Mouse (Mus musculus) heart, postnatal 10 days (tissue): ENCODE data around the gene Prmt9. TPM values are rescaled to one million over a fixed set of nuclear protein-coding genes. Genes with fewer than 3 reads are reported as not detected.

Source experiments
- DNase-seq, 2 experiments: peaks; one replicate each; pipeline ENCODE4 v3.0.0; 2021
- intact Hi-C: fragments of 180-260 bp; cut with DNase I; formaldehyde crosslinking; loops from one replicate; pipeline ENCODE4 v1.15.1; 2025
- total RNA-seq, 2 experiments: library from RNA; stranded (reverse); gene quantifications; 2 replicates each; pipeline ENCODE4 v1.2.3; 2021

The Prmt9 gene
- total RNA-seq, 2 experiments from 2014 or later, result 15.6 to 16.0 TPM

- intact Hi-C loops, result loop anchor here (2.0 kb wide), 1 partner anchor 106 kb away; no protein-coding TSS in a partner anchor
- DNase-seq, result no peak
These were observed 24.3 kb upstream of the Prmt9 start for GRCm38 (mm10) chr8:77524906-77525305.

- DNase-seq, result no peak
- intact Hi-C loops, result no loop called here
These were observed 23.1 kb upstream of the Prmt9 start for GRCm38 (mm10) chr8:77526130-77526529.

DNA sequence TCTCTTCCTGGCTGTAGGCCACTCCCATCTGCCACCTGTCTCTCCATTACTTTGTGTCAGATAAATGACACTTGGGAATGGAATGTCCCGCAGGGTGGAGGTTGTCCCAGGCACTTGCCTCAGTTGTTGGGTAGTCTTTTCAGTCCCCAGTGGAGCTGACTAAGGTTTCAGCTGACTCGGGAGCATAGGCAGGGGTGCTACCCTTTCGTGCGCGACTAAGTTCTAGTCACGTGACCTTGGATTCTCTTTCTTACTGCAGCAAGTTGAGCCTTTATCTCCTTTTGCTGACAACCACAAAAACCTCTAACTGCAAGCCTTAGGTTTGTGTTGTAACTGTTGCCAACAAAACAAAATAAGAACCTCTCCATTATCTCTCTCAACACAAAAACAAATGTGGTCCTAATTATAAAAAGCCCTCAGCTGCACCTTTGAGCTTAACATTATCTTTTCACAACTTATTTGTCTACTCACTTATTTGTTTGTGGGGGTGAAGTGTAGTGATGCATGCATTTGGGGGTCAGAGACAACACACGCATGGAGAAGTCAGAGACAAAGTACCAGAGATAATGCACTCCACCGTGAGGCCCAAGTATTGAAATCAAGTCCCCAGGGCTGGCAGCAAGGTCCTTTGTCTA is 14.7 kb upstream of the Prmt9 start:
- intact Hi-C loops, result no loop called here
- DNase-seq, result no peak

DNA sequence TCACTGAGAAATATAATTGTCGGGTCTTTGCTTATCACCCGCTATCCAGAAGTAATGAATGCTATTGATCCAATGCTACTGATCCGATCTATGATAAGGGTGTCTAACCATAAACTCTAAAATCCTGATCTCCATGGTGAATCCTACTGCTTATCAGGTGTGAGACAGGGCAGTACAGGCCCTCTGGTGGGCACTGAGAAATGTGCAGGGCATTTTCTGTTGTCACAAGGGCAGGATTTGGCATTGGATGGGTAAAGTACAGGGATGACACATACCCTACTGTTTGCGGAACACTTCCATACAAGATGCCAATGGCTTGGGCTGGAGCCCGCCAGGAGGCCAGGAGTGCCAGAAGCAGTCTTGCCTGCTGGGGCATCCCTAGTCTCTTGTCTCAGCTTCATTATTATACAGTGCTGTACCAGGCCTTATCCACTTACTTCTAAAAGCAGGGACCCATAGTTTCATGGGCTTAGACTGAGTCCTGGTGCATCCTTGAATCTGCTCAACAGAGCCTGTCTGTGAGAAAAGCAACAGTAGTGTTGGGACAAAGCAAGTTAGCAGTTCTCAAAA is 14.1 kb upstream of the Prmt9 start:
- peak; percentile 68 to 71 for DNase-seq
- intact Hi-C loops, result loop anchor here (1.0 kb wide), 1 partner anchor 116 kb away; no protein-coding TSS in a partner anchor

- DNase-seq, result no peak
- intact Hi-C loops, result no loop called here
These were observed 12.4 kb upstream of the Prmt9 start for GRCm38 (mm10) chr8:77536821-77537220.

- no peak for DNase-seq
- intact Hi-C loops, result no loop called here
These were observed 10.9 kb upstream of the Prmt9 start for GRCm38 (mm10) chr8:77538256-77538655.

DNA sequence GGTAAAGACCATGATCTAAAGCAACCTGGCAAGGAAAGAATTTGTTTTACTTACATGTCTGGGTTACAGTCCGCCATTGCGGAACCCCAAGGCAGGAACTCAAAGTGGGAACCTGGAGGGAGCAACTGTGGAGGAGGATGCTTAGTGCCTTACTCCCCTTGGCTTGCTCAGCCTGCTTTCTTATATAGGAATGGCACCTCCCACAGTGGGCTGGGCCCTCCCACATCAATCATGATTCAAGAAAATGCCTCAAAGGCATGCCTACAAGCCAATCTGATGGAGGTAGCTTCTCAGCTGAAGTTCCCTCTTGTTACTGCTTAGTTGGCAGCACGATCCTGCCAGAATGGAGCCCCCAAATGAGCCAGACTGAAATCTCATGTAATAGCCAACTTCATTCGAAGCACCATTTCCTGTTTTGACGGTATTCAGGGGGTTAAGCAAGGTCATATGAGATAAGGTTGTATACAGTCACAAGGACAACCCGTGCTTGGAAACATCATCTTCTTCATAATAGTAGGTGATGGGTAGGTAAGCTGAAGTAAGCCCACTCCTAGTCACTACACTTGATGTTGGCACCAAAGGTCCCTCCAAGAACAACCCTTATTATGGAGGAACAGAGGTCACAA is 5.9 kb upstream of the Prmt9 start:
- DNase-seq, result no peak
- intact Hi-C loops, result no loop called here

DNA sequence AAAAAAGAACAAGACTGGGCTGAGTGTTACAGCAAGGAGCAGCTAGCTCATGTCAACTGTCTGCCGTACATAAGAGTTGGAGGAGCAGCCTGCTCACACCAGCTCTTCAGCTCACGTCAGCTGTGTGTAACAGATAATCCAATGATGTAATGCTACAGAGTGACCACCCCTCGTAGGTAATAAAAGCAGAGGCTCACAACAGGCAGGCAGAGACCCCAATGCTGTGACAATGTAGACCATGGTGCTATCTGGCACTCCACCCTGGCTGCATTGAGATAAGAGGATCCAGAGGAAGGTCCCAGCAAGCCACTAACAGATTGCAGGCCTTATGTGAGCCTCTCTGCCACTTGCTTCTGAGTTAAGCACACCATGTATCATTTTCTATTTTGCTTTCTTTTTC is 4.8 kb upstream of the Prmt9 start:
- no peak for DNase-seq
- intact Hi-C loops, result no loop called here

DNA sequence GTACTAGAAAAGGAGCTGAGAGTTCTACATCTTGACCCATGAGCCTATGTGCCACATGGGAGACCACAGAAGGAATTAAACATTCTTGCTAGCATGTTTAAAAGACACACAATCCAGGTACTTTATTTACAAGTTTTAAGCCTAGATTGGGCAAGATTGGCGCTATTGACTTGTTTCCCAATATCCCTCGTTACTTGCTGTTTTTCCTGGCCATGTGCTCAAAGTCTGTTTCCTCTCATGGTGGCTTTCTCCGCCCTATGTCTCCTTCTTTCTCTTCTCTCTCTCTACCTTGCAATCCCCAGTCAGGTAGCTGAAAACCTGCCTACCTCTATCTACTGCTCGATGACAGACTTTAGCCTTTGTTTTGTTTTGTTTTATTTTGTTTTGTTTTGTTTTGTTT is 3.6 kb upstream of the Prmt9 start:
- no peak for DNase-seq
- intact Hi-C loops, result no loop called here

DNA sequence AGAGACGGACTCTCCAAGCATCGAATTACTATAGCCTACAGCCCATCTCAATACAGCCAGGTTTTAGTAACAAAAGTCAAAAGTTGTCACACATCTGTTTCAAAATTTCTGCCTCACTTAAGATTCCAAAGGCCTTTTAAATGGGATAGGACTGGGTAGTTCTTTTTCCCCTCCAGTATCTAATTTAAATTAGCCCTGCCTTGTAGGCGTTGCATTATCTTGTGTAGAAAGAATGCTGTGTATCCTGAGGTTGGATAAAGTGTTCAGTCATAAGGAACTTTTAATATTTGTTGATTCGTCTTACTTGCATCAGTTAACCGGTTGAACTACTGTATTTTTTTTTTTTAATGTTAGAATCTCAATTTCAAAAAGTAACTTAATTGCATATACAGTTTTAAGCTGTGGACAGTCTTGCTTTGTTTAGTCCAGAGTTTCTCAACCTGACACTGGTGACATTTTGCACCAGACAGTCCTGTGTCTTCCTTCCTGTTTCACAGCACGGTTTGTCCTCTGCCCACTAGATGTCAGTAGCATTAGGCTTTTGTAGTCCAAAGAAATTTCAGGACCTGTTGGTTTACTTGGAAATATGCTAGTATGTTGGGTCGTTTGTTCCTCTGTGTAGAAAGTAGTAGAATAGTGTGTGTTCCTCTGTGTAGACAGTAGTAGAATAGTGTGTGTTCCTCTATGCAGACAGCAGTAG is 834 bp downstream of the Prmt9 start:
- intact Hi-C loops, result no loop called here
- peak; percentile 54 to 71 for DNase-seq

DNA sequence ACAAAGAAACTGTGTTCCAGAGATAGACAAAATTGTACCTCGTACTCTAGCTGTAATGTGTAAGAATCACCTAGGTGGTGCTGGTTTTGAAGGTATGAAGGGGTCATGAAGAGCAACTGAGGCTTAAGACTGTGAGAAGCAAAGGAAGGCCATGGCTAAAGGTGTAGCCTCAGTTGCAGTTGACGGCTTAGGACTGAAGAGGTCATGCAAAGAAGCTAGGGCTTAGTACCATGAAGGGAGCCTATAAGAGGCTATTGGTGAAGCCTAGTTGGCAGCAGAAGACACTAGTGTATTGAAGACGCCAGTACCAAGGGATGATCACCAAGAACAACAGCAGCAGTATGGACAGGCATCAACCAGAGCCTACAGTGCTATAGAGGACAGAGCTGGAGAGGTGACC is 3.3 kb downstream of the Prmt9 start:
- intact Hi-C loops, result no loop called here
- no peak for DNase-seq

DNA sequence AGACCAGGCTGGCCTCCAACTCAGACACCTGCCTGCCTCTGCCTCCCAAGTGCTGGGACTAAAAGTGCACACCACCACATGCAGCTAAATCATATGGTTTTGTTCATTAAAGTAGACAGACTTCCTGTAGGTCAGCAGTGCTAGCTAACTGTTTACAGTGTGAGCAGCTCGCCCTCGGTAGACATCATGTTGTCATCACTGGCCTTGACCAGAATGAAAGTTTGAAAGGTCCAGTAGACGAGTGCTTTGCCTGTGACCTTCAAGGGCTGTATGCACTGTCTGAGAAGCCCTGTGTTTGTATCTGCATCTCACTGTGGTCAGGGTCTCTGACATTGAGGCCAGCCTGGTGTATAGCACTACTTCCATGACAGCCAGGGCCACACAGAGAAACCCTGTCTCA is 12.2 kb downstream of the Prmt9 start:
- intact Hi-C loops, result no loop called here
- DNase-seq, result no peak

DNA sequence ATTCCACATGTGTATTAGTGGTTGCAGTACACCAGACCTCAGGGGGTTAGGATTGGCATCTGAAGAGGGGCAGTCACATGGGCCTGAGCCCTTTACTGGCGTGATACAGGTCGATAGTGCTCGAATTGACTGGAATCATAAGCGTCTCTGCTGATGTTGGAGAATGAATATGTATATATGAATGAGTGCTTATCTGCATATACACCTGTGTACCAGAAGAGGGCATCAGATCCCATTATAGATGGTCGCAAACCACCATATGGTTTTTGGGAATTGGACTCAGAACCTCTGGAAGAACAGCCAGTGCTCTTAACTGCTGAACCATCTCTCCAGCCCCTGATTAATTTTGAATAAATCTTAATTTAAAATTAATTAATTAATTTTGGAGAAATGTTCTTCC is 25.0 kb downstream of the Prmt9 start:
- intact Hi-C loops, result no loop called here
- DNase-seq, result no peak

GRCm38 (mm10) chr8:77577674-77578073 is 28.5 kb downstream of the Prmt9 start:
- intact Hi-C loops, result no loop called here
- DNase-seq, result no peak

GRCm38 (mm10) chr8:77584174-77584573 is 35.0 kb downstream of the Prmt9 start:
- intact Hi-C loops, result no loop called here
- DNase-seq, result no peak

- no peak for DNase-seq
- intact Hi-C loops, result no loop called here
These were observed 60.4 kb downstream of the Prmt9 start for GRCm38 (mm10) chr8:77609621-77610020.

DNA sequence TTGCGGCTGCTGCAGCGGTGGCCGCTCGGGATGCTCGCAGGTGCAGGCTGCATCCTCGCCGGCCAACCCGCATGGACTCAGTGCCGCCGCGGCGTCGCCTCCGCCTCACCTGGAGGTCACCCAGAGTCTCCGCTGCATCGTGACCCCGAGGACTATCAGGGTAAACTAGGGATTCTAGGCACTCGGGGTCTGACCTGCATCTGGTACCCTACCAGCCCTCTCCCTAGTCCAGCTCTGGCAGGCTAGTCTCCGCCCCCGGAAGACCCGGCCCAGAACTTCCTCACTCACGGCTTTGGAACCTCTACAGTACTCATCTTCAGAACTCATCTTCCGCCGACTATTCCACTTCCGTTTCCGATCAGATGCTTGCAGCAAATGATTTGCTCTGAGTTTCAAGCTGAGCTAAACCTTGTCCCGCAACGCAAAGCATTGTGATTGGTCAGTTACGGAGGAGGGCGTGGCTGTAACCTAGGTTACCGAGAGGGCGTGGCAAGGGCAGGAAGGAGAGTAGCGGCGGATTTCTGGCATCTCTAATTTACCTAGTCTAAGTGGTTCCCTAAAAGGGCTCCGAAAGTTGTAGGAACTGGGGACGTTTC is 61.3 kb downstream of the Prmt9 start, which contains the start of gene Tmem184c:
Gene Tmem184c (minus strand): TSS at position 325 of the 596 bp plus-strand sequence.
- intact Hi-C loops, result no loop called here
- peak; percentile 99 for DNase-seq

DNA sequence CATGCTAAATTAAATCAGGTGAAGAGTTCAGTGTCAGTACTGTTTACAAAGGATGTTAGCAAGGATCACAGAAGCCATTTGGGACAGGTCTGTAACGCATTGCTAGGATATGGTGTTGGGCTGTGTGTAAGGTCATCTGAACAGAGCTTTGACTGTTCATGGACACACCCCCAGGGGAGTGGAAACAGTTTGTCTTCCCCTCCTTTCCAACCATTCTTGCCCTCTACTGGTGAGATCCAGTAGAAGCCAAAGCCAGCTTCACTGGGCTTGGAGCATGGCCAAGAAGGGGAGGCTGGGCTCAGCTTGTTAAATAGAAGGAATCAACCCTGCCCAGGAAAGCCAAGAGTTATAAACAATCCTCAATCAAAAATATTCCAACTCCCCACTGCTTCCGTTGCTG is 68.7 kb downstream of the Prmt9 start:
- intact Hi-C loops, result no loop called here
- DNase-seq, result peak; percentile 58 to 76

DNA sequence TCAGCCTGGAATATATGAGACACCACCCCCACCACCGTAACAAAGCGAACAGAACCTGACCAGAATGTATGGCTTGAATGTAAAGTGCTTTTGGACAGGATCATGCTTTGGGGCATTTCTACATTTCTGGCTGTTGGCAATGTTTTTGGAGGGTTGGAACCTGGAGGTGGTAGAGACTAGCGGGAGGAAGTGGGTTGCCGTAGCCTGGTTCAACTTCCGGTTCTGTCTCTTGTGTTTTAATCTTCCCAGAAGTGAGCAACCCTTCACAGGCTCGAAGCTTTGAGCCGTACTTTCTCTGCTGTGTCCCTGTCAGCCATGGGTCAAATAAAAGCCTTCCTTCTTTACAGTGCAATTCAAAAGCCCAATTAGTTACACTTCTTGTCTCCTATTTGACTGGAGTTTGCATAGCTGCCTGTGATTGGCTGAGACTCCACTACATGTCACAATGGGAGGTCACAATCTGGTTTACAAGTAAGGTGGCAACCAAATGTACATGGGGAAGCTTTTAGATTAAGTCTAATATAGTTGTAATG is 74.5 kb downstream of the Prmt9 start:
- no peak for DNase-seq
- intact Hi-C loops, result loop anchor here (10.0 kb wide), 1 partner anchor 501 kb away; no protein-coding TSS in a partner anchor

DNA sequence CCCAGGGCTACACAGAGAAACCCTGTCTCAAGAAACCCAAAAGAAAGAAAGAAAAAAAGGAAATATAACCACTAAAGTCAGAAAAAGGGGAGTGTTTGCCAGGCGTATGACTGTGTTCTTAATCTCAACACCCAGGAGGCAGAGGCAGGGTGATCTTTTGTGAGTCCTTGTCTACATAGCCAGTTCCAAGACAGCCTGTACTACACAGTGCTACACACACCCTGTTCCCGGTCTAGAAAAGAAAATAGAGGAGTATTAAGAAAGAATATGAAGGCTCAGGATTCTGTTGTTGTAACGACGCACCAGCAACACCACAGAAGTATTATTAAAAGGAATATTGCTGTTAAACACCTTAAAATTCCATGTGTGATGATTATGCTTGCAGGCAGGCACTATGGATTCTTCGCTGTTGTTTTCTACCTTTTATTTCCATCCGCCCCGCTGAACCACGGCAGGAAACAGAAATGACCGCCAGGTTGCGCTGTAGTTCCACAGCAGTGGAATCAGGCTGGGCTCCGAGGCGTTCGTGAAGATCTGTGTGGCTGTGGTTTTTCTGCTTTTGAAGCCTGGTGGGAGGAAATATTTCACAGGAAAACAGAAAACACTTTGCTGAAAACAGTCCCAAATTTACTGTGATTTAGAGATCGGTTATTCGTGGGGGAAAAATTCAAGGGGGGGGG is 80.8 kb downstream of the Prmt9 start:
- intact Hi-C loops, result loop anchor here (1.0 to 10.0 kb wide), 6 partner anchors 95 to 572 kb away; partner anchors contain the start of gene Ednra
- DNase-seq, result peak; percentile 86 to 92
